Comparison of ENCODE assay signal across 8 mouse cellular contexts in genomic region chr2:90939750-90940149, GRCm38 (mm10). TPM values are rescaled to one million over a fixed set of nuclear protein-coding genes. Genes with fewer than 3 reads are reported as not detected.
DNase-seq lines count a peak whose midpoint lies in the region; ATAC-seq and TF ChIP-seq lines count a peak whose summit lies in the region.

No protein-coding gene starts in this region.

- H3K9ac ChIP-seq in kidney, embryonic 14.5 days (ENCODE audit: low read depth, low read length) = peak overlapping the region; percentile 93
- H3K9ac ChIP-seq in MEL (ENCODE audit: control insufficient read depth, low read depth, low read length, poor library complexity, severe bottlenecking) = peak overlapping the region; percentile 69
- H3K9ac ChIP-seq in forebrain, embryonic 14.5 days (ENCODE audit: low read length) = peak overlapping the region; percentile 91
- H3K9ac ChIP-seq in liver, embryonic 13.5 days = peak overlapping the region; percentile 97
- peak overlapping the region; percentile 97 for H3K9ac ChIP-seq in neural tube, embryonic 13.5 days

- WGBS in kidney, embryonic 14.5 days = 48% methylated on average over 8 of the region's 8 CpGs
- WGBS in forebrain, embryonic 14.5 days = 50% methylated on average over 8 of the region's 8 CpGs
- 42% methylated on average over 8 of the region's 8 CpGs for WGBS in liver, embryonic 13.5 days (ENCODE audit: insufficient replicate concordance)
- WGBS in neural tube, embryonic 13.5 days = 51% methylated on average over 8 of the region's 8 CpGs

- no peaks in the 10 kb centered on the region for H3K36me3 ChIP-seq in kidney, embryonic 14.5 days (ENCODE audit: control insufficient read depth, insufficient read depth, low read length)
- H3K36me3 ChIP-seq in MEL (ENCODE audit: control insufficient read depth in 1 of 2, insufficient read depth in 2 of 2, low read length in 2 of 2) = peaks cover 6 to 36% of the 10 kb centered on the region in 2 experiments
- 0 out of 2 replicates have a peak, but pooled peaks cover 2% of the 10 kb centered on the region for H3K36me3 ChIP-seq in forebrain, embryonic 14.5 days (ENCODE audit: control insufficient read depth, insufficient read depth, low read length)
- no peaks in the 10 kb centered on the region for H3K36me3 ChIP-seq in liver, embryonic 13.5 days
- H3K36me3 ChIP-seq in neural tube, embryonic 13.5 days = no peaks in the 10 kb centered on the region

- no peak for TF ChIP-seq RAD21 in MEL (IDR thresholded peaks at IDR 0.05; ENCODE audit: low read depth, low read length)

- peaks cover 46% of the 10 kb centered on the region for H3K79me2 ChIP-seq in MEL (ENCODE audit: control insufficient read depth, insufficient read depth, low read length, poor library complexity)

- no peak for DNase-seq in kidney, adult 8-10 months
- DNase-seq in MEL (ENCODE audit: low read depth, low spot score) = no peak
- no peak for DNase-seq in forebrain, embryonic 14.5 days (ENCODE audit: low spot score)
- DNase-seq in liver, embryonic 13.5 days = no peak
- no peak for DNase-seq in Muller cell, postnatal 12 days (ENCODE audit: inconsistent ontology term)
- DNase-seq in layer of hippocampus, postnatal 36 days = no peak

- H3K4me1 ChIP-seq in kidney, embryonic 14.5 days (ENCODE audit: control insufficient read depth, insufficient read depth, low read length) = peaks cover 15% of the 10 kb centered on the region
- peaks cover 9 to 14% of the 10 kb centered on the region in 2 experiments for H3K4me1 ChIP-seq in MEL (ENCODE audit: control insufficient read depth in 1 of 2, insufficient read depth in 2 of 2, low read length in 2 of 2)
- H3K4me1 ChIP-seq in forebrain, embryonic 14.5 days (ENCODE audit: control insufficient read depth, insufficient read depth, low read length) = peaks cover 17% of the 10 kb centered on the region
- peaks cover 44% of the 10 kb centered on the region for H3K4me1 ChIP-seq in liver, embryonic 13.5 days (replicated peaks)
- peaks cover 42% of the 10 kb centered on the region for H3K4me1 ChIP-seq in neural tube, embryonic 13.5 days (replicated peaks)

- no peak for TF ChIP-seq CTCF in MEL (IDR thresholded peaks at IDR 0.05 in 2 of 3, conservative IDR thresholded peaks at IDR 0.05 in 1 of 3; ENCODE audit: control insufficient read depth in 1 of 3, insufficient read depth in 1 of 3, low read depth in 2 of 3, low read length in 3 of 3, poor library complexity in 1 of 3, severe bottlenecking in 1 of 3)

- no peak for TF ChIP-seq POLR2A in MEL (IDR thresholded peaks at IDR 0.05; ENCODE audit: control insufficient read depth in 1 of 2, insufficient read depth in 1 of 2, low read depth in 1 of 2, low read length in 2 of 2, poor library complexity in 1 of 2)

- no peak for TF ChIP-seq EP300 in MEL (IDR thresholded peaks at IDR 0.05; ENCODE audit: low read depth in 1 of 2, low read length in 2 of 2)

- H3K4me2 ChIP-seq in kidney, embryonic 14.5 days (replicated peaks; ENCODE audit: low read depth, low read length) = peak overlapping the region; percentile 61
- peak overlapping the region; percentile 78 for H3K4me2 ChIP-seq in forebrain, embryonic 14.5 days (ENCODE audit: low read length)
- H3K4me2 ChIP-seq in liver, embryonic 13.5 days = peak overlapping the region; percentile 84
- peak overlapping the region; percentile 73 for H3K4me2 ChIP-seq in neural tube, embryonic 13.5 days

- ATAC-seq in kidney, embryonic 14.5 days (ENCODE audit: low FRiP score, low TSS enrichment) = peak; percentile 56
- ATAC-seq in forebrain, embryonic 14.5 days = peak; percentile 46
- ATAC-seq in liver, embryonic 13.5 days (ENCODE audit: low read depth) = no peak
- ATAC-seq in neural tube, embryonic 13.5 days (ENCODE audit: low read depth) = peak; percentile 56

- H3K27me3 ChIP-seq in kidney, embryonic 14.5 days (ENCODE audit: control insufficient read depth, insufficient read depth, low read length) = no peaks in the 10 kb centered on the region
- H3K27me3 ChIP-seq in MEL (ENCODE audit: control insufficient read depth in 1 of 2, insufficient read depth in 2 of 2, low read length in 2 of 2) = no peaks in the 10 kb centered on the region
- no peaks in the 10 kb centered on the region for H3K27me3 ChIP-seq in forebrain, embryonic 14.5 days (replicated peaks; ENCODE audit: control insufficient read depth, insufficient read depth, low read length)
- H3K27me3 ChIP-seq in liver, embryonic 13.5 days = no peaks in the 10 kb centered on the region
- H3K27me3 ChIP-seq in neural tube, embryonic 13.5 days = no peaks in the 10 kb centered on the region

- peak overlapping the region; percentile 95; the same call in 1 of the 2 replicates for H3K27ac ChIP-seq in kidney, embryonic 14.5 days (ENCODE audit: low read depth, low read length)
- no peak overlapping the region for H3K27ac ChIP-seq in MEL (ENCODE audit: control insufficient read depth, low read depth, low read length)
- peak overlapping the region; percentile 92 for H3K27ac ChIP-seq in forebrain, embryonic 14.5 days (ENCODE audit: low read depth, low read length)
- H3K27ac ChIP-seq in liver, embryonic 13.5 days = 0 out of 2 replicates have a peak overlapping the region, but pooled peaks have one; percentile 12
- H3K27ac ChIP-seq in neural tube, embryonic 13.5 days (replicated peaks) = peak overlapping the region; percentile 98

- peak overlapping the region; percentile 92 for H3K4me3 ChIP-seq in kidney, embryonic 14.5 days (ENCODE audit: low read length)
- peak overlapping the region; percentile 46 to 80 for H3K4me3 ChIP-seq in MEL (ENCODE audit: control insufficient read depth in 1 of 2, insufficient read depth in 1 of 2, low read depth in 2 of 2, low read length in 2 of 2)
- peak overlapping the region; percentile 99 for H3K4me3 ChIP-seq in forebrain, embryonic 14.5 days (ENCODE audit: low read depth, low read length)
- peak overlapping the region; percentile 96 for H3K4me3 ChIP-seq in liver, embryonic 13.5 days (replicated peaks)
- peak overlapping the region; percentile 98 for H3K4me3 ChIP-seq in neural tube, embryonic 13.5 days

- H3K9me3 ChIP-seq in kidney, embryonic 14.5 days (ENCODE audit: control insufficient read depth, low read length) = no peaks in the 10 kb centered on the region
- H3K9me3 ChIP-seq in MEL (replicated peaks; ENCODE audit: insufficient read depth, low read length) = no peaks in the 10 kb centered on the region
- no peaks in the 10 kb centered on the region for H3K9me3 ChIP-seq in forebrain, embryonic 14.5 days (replicated peaks; ENCODE audit: control insufficient read depth, low read length)
- no peaks in the 10 kb centered on the region for H3K9me3 ChIP-seq in liver, embryonic 13.5 days (replicated peaks)
- H3K9me3 ChIP-seq in neural tube, embryonic 13.5 days = no peaks in the 10 kb centered on the region

TF ChIP-seq in MEL, 35 proteins besides CTCF, POLR2A, EP300 and RAD21 (continues in another document):
- TF ChIP-seq UBTF (IDR thresholded peaks at IDR 0.05; ENCODE audit: borderline replicate concordance, insufficient read depth, low read depth, low read length) (no peak), ZMIZ1 (IDR thresholded peaks at IDR 0.05; ENCODE audit: low read depth, low read length) (no peak), HCFC1 (IDR thresholded peaks at IDR 0.05; ENCODE audit: low read depth, low read length) (no peak), SMC3 (IDR thresholded peaks at IDR 0.05; ENCODE audit: low read depth, low read length) (no peak)

RNA-seq across cellular contexts. Expression of gene Celf1, which starts 0.4 kb away (rescaled TPM):
- 50.9 and 77.6 TPM in 2 replicates for polyA plus RNA-seq in kidney, embryonic 14.5 days (2014; fragmentation: Nextera tagmentation; extraction: Ambion mirVana)
- total RNA-seq in MEL (2012; rRNA removed) = 46.2 and 49.6 TPM in 2 replicates
- polyA plus RNA-seq in MEL (2012; ENCODE audit: insufficient read depth in 1 of 2, insufficient read length in 2 of 2, low read depth in 1 of 2, low replicate concordance in 2 of 2, missing spikeins in 1 of 2) = 100 to 1,000 TPM in 1 of 2 experiments, 10 to 100 TPM in 1; 82.3 to 212 TPM
- 76.4 and 91.0 TPM in 2 replicates for polyA plus RNA-seq in forebrain, embryonic 14.5 days (2014; fragmentation: Nextera tagmentation; extraction: Ambion mirVana)
- polyA plus RNA-seq in liver, embryonic 13.5 days (2015; fragmentation: Nextera tagmentation; extraction: Ambion mirVana) = 54.9 and 68.3 TPM in 2 replicates
- polyA plus RNA-seq in neural tube, embryonic 13.5 days (2015; fragmentation: Nextera tagmentation; extraction: Ambion mirVana) = 104 and 112 TPM in 2 replicates
- 100 to 1,000 TPM; 148 to 152 TPM for total RNA-seq in layer of hippocampus, postnatal 36 days (2021)

RNA-seq across cellular contexts. Expression of gene Ndufs3, which starts 35.1 kb away (rescaled TPM):
- 233 and 251 TPM in 2 replicates for polyA plus RNA-seq in kidney, embryonic 14.5 days (2014; fragmentation: Nextera tagmentation; extraction: Ambion mirVana)
- total RNA-seq in MEL (2012; rRNA removed) = 134 and 137 TPM in 2 replicates
- 100 to 1,000 TPM in 1 of 2 experiments, not detected in 1; 193 TPM for polyA plus RNA-seq in MEL (2012; ENCODE audit: insufficient read depth in 1 of 2, insufficient read length in 2 of 2, low read depth in 1 of 2, low replicate concordance in 2 of 2, missing spikeins in 1 of 2)
- 230 and 240 TPM in 2 replicates for polyA plus RNA-seq in forebrain, embryonic 14.5 days (2014; fragmentation: Nextera tagmentation; extraction: Ambion mirVana)
- polyA plus RNA-seq in liver, embryonic 13.5 days (2015; fragmentation: Nextera tagmentation; extraction: Ambion mirVana) = 156 and 162 TPM in 2 replicates
- polyA plus RNA-seq in neural tube, embryonic 13.5 days (2015; fragmentation: Nextera tagmentation; extraction: Ambion mirVana) = 211 and 216 TPM in 2 replicates
- 100 to 1,000 TPM; 228 to 253 TPM for total RNA-seq in layer of hippocampus, postnatal 36 days (2021)

RNA-seq across cellular contexts. Expression of gene Kbtbd4, which starts 35.2 kb away (rescaled TPM):
- polyA plus RNA-seq in kidney, embryonic 14.5 days (2014; fragmentation: Nextera tagmentation; extraction: Ambion mirVana) = 37.5 and 43.4 TPM in 2 replicates
- total RNA-seq in MEL (2012; rRNA removed) = 18.0 and 21.9 TPM in 2 replicates
- 10 to 100 TPM in 1 of 2 experiments, not detected in 1; 23.1 TPM for polyA plus RNA-seq in MEL (2012; ENCODE audit: insufficient read depth in 1 of 2, insufficient read length in 2 of 2, low read depth in 1 of 2, low replicate concordance in 2 of 2, missing spikeins in 1 of 2)
- polyA plus RNA-seq in forebrain, embryonic 14.5 days (2014; fragmentation: Nextera tagmentation; extraction: Ambion mirVana) = 51.1 and 55.9 TPM in 2 replicates
- 17.5 and 21.0 TPM in 2 replicates for polyA plus RNA-seq in liver, embryonic 13.5 days (2015; fragmentation: Nextera tagmentation; extraction: Ambion mirVana)
- polyA plus RNA-seq in neural tube, embryonic 13.5 days (2015; fragmentation: Nextera tagmentation; extraction: Ambion mirVana) = 51.2 and 51.6 TPM in 2 replicates
- total RNA-seq in layer of hippocampus, postnatal 36 days (2021) = 10 to 100 TPM; 34.0 to 44.0 TPM

RNA-seq across cellular contexts. Expression of gene C1qtnf4, which starts 54.1 kb away (rescaled TPM):
- 7.7 and 13.2 TPM in 2 replicates for polyA plus RNA-seq in kidney, embryonic 14.5 days (2014; fragmentation: Nextera tagmentation; extraction: Ambion mirVana)
- total RNA-seq in MEL (2012; rRNA removed) = not detected in 2 replicates
- not detected for polyA plus RNA-seq in MEL (2012; ENCODE audit: insufficient read depth in 1 of 2, insufficient read length in 2 of 2, low read depth in 1 of 2, low replicate concordance in 2 of 2, missing spikeins in 1 of 2)
- polyA plus RNA-seq in forebrain, embryonic 14.5 days (2014; fragmentation: Nextera tagmentation; extraction: Ambion mirVana) = 18.4 and 18.8 TPM in 2 replicates
- 3.0 and 4.4 TPM in 2 replicates for polyA plus RNA-seq in liver, embryonic 13.5 days (2015; fragmentation: Nextera tagmentation; extraction: Ambion mirVana)
- polyA plus RNA-seq in neural tube, embryonic 13.5 days (2015; fragmentation: Nextera tagmentation; extraction: Ambion mirVana) = 94.0 and 113 TPM in 2 replicates
- 100 to 1,000 TPM; 195 to 200 TPM for total RNA-seq in layer of hippocampus, postnatal 36 days (2021)
